Comparison of ENCODE assay signal across 9 mouse cellular contexts in the genomic region with DNA sequence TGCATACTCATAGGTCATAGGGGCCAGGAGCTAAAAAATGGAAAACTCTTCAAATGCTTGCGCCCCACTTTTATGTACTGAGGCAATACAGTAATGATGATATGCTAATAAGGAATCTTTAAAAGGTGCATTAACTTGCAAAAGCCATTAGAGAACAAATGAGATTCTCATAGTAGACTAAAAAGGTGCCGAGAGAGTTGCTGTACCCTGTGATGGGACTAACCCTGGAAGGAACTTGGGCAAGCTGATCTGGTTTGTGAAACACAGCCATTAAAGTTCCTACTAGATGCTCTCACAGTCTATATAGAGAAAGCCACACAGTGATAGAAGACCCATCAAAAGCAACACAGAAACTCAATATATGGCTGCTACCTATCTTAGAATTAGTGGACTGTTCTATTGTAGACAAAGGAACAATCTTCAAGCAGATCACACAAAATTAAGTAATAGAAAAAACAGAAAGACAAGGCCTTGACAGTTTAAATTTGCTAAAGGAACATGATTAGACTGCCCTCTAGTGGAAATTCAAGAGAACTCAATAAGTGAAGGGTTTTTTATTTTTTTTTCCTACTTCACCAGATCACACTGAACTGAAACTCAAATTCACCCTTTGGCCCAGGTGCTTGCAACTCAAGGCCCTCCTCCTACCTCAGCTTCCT. TPM values are rescaled to one million over a fixed set of nuclear protein-coding genes. Genes with fewer than 3 reads are reported as not detected.
DNase-seq lines count a peak whose midpoint lies in the region; ATAC-seq lines count a peak whose summit lies in the region.
"Had no signal": no experiment of that assay in that cellular context is flagged by ENCODE, and none has a peak within 500 bp of the region (broad histone marks: within the 10 kb centered on the region; RNA-seq: fewer than 3 reads in every experiment).

No protein-coding gene starts in this region.

- peak; percentile 65 for DNase-seq in cerebellum, adult 9-10 months
- no peak for DNase-seq in cerebellum, postnatal 25 days
- no peak for DNase-seq in neural tube, embryonic 10.5 days (ENCODE audit: extremely low spot score, low spot score)
- no peak for DNase-seq in urinary bladder, adult 18-20 months (ENCODE audit: low spot score in 2 of 2)
- no peak for DNase-seq in natural killer cell, adult 2 months (ENCODE audit: low spot score in 2 of 2)
- DNase-seq in layer of hippocampus, postnatal 10 days (ENCODE audit: low spot score in 2 of 2) = no peak

- no peaks in the 10 kb centered on the region for H3K9me3 ChIP-seq in neural tube, embryonic 13.5 days
- H3K9me3 ChIP-seq in hindbrain, embryonic 15.5 days = no peaks in the 10 kb centered on the region
- H3K9me3 ChIP-seq: megakaryocyte, embryonic 14.5 days had no signal

- H3K4me2 ChIP-seq in neural tube, embryonic 13.5 days = no peak overlapping the region
- H3K4me2 ChIP-seq in hindbrain, embryonic 15.5 days = no peak overlapping the region

- WGBS in neural tube, embryonic 13.5 days = 50% methylated on average over 2 of the region's 2 CpGs
- WGBS in hindbrain, embryonic 15.5 days = 57% methylated on average over 2 of the region's 2 CpGs

- H3K4me3 ChIP-seq in neural tube, embryonic 13.5 days = no peak overlapping the region
- H3K4me3 ChIP-seq in hindbrain, embryonic 15.5 days = no peak overlapping the region

- H3K4me1 ChIP-seq in neural tube, embryonic 13.5 days (replicated peaks) = peaks cover 12% of the 10 kb centered on the region
- H3K4me1 ChIP-seq in hindbrain, embryonic 15.5 days (replicated peaks) = peaks cover 9% of the 10 kb centered on the region

- peak; percentile 59; the same call in 1 of the 2 replicates for ATAC-seq in neural tube, embryonic 13.5 days (ENCODE audit: low read depth)
- ATAC-seq in hindbrain, embryonic 15.5 days (ENCODE audit: low FRiP score, low read depth) = no peak; the same call in 1 of the 2 replicates

- peak overlapping the region; percentile 54 for H3K27ac ChIP-seq in neural tube, embryonic 13.5 days (replicated peaks)
- H3K27ac ChIP-seq in hindbrain, embryonic 15.5 days (replicated peaks) = peak overlapping the region; percentile 59

- peaks cover 4% of the 10 kb centered on the region; the same call in 1 of the 2 replicates for H3K36me3 ChIP-seq in neural tube, embryonic 13.5 days
- no peaks in the 10 kb centered on the region for H3K36me3 ChIP-seq in hindbrain, embryonic 15.5 days

- no peaks in the 10 kb centered on the region for H3K27me3 ChIP-seq in neural tube, embryonic 13.5 days
- H3K27me3 ChIP-seq in hindbrain, embryonic 15.5 days = no peaks in the 10 kb centered on the region
- H3K27me3 ChIP-seq: megakaryocyte, embryonic 14.5 days had no signal

- H3K9ac ChIP-seq in neural tube, embryonic 13.5 days = 0 out of 2 replicates have a peak overlapping the region, but pooled peaks have one; percentile 47
- no peak overlapping the region for H3K9ac ChIP-seq in hindbrain, embryonic 15.5 days

RNA-seq across cellular contexts. Expression of gene Dtnbp1, which starts 24.3 kb away (rescaled TPM):
- 111 and 118 TPM in 2 replicates for polyA plus RNA-seq in neural tube, embryonic 13.5 days (2015; fragmentation: Nextera tagmentation; extraction: Ambion mirVana)
- 132 and 140 TPM in 2 replicates for polyA plus RNA-seq in hindbrain, embryonic 15.5 days (2015; fragmentation: Nextera tagmentation; extraction: Ambion mirVana)
- total RNA-seq in layer of hippocampus, postnatal 10 days (2021) = 10 to 100 TPM; 92.2 to 94.2 TPM
